Mouse (Mus musculus) left cerebral cortex, postnatal 36 days (tissue): ENCODE measurements around the gene Myrfl. TPM values are rescaled to one million over a fixed set of nuclear protein-coding genes. Genes with fewer than 3 reads are reported as not detected.

ENCODE experiments used
- DNase-seq, 2 experiments: peaks; one replicate each; pipeline ENCODE4 v3.0.0; 2021 to 2022; ENCODE audit warnings: low spot score in 2 of 2, mixed read lengths in 1 of 2
- intact Hi-C: fragments of 180-260 bp; cut with DNase I; formaldehyde crosslinking; loops from one replicate; pipeline ENCODE4 v1.15.1; 2025
- total RNA-seq, 2 experiments: library from RNA; stranded (reverse); gene quantifications; 2 replicates each; pipeline ENCODE4 v1.2.3; 2021

Myrfl gene
- total RNA-seq, 2 experiments from 2014 or later, result 0.15 to 0.25 TPM

- intact Hi-C loops, result no loop called here
- DNase-seq, result no peak
Measured at GRCm38 (mm10) chr10:116914586-116914985, 17.9 kb upstream of the Myrfl start.

GRCm38 (mm10) chr10:116913647-116914273 lies 17.0 kb upstream of the Myrfl start:
- intact Hi-C loops, result no loop called here

GRCm38 (mm10) chr10:116912850-116913249 lies 16.1 kb upstream of the Myrfl start:
- intact Hi-C loops, result no loop called here
- no peak for DNase-seq

More at GRCm38 (mm10) chr10:116913647-116914273, 17.0 kb upstream of the Myrfl start:
- no peak for DNase-seq

- intact Hi-C loops, result no loop called here
- no peak for DNase-seq
Measured at GRCm38 (mm10) chr10:116908901-116909642, 12.4 kb upstream of the Myrfl start.

- no peak for DNase-seq
- intact Hi-C loops, result no loop called here
Measured at GRCm38 (mm10) chr10:116906794-116907193, 10.1 kb upstream of the Myrfl start.

- intact Hi-C loops, result no loop called here
- no peak for DNase-seq
Measured at GRCm38 (mm10) chr10:116904503-116904908, 7.8 kb upstream of the Myrfl start.

GRCm38 (mm10) chr10:116895108-116895833 lies 1.4 kb downstream of the Myrfl start:
- intact Hi-C loops, result no loop called here
- DNase-seq, result no peak

GRCm38 (mm10) chr10:116894540-116894939 lies 2.2 kb downstream of the Myrfl start:
- intact Hi-C loops, result loop anchor here (5.0 kb wide), 1 partner anchor 562 kb away; no protein-coding TSS in a partner anchor
- no peak for DNase-seq

GRCm38 (mm10) chr10:116893753-116894152 lies 3.0 kb downstream of the Myrfl start:
- no peak for DNase-seq
- intact Hi-C loops, result loop anchor here (5.0 kb wide), 1 partner anchor 561 kb away; no protein-coding TSS in a partner anchor

GRCm38 (mm10) chr10:116890587-116890986 lies 6.1 kb downstream of the Myrfl start:
- no peak for DNase-seq
- intact Hi-C loops, result loop anchor here (5.0 kb wide), 1 partner anchor 558 kb away; no protein-coding TSS in a partner anchor

- no peak for DNase-seq
- intact Hi-C loops, result no loop called here
Measured at GRCm38 (mm10) chr10:116884552-116884951, 12.2 kb downstream of the Myrfl start.

GRCm38 (mm10) chr10:116883531-116883930 lies 13.2 kb downstream of the Myrfl start:
- intact Hi-C loops, result no loop called here
- no peak for DNase-seq

- intact Hi-C loops, result no loop called here
Measured at GRCm38 (mm10) chr10:116877436-116877835, 19.3 kb downstream of the Myrfl start.

GRCm38 (mm10) chr10:116874490-116874889 lies 22.2 kb downstream of the Myrfl start:
- intact Hi-C loops, result no loop called here
- DNase-seq, result no peak

More at GRCm38 (mm10) chr10:116877436-116877835, 19.3 kb downstream of the Myrfl start:
- no peak for DNase-seq

- no peak for DNase-seq
- intact Hi-C loops, result no loop called here
Measured at GRCm38 (mm10) chr10:116872016-116872410, 24.7 kb downstream of the Myrfl start.

- DNase-seq, result peak; percentile 15 to 29
- intact Hi-C loops, result no loop called here
Measured at GRCm38 (mm10) chr10:116871329-116872015, 25.2 kb downstream of the Myrfl start.

GRCm38 (mm10) chr10:116870819-116871218 lies 25.9 kb downstream of the Myrfl start:
- intact Hi-C loops, result no loop called here
- no peak for DNase-seq

- intact Hi-C loops, result no loop called here
- no peak for DNase-seq
Measured at GRCm38 (mm10) chr10:116853159-116853845, 43.4 kb downstream of the Myrfl start.
